Mouse (Mus musculus) myocyte (in vitro differentiated cells): ENCODE results near the gene Myo1f. TPM values are rescaled to one million over a fixed set of nuclear protein-coding genes. Genes with fewer than 3 reads are reported as not detected.

Source experiments
- H3K27me3 ChIP-seq: one replicate; pipeline ENCODE4 v1.6.1; 2011; ENCODE audit not compliant: control insufficient read depth, insufficient read depth, insufficient read length
- H3K36me3 ChIP-seq: one replicate; pipeline ENCODE4 v1.6.1; 2011; ENCODE audit not compliant: control insufficient read depth, insufficient read depth
- H3K4me2 ChIP-seq: one replicate; pipeline ENCODE4 v1.6.1; 2011; ENCODE audit warnings: low read depth, control low read depth
- H3K4me3 ChIP-seq: one replicate; pipeline ENCODE4 v1.5.1; 2011; ENCODE audit warnings: mild to moderate bottlenecking, control low read depth, moderate library complexity
- H3K79me2 ChIP-seq: one replicate; pipeline ENCODE4 v1.6.1; 2011; ENCODE audit not compliant: control insufficient read depth, insufficient read depth
- H3ac ChIP-seq: one replicate; pipeline ENCODE4 v1.6.1; 2011; ENCODE audit not compliant: control insufficient read depth, insufficient read length
- CEBPB ChIP-seq: IDR thresholded peaks from 2 replicates; pipeline ENCODE4 v1.6.1; 2011; ENCODE audit warnings: mild to moderate bottlenecking, moderate library complexity; ENCODE audit not compliant: poor library complexity, insufficient read depth, severe bottlenecking
- E2F4 ChIP-seq: IDR thresholded peaks from one replicate; pipeline ENCODE4 v1.6.1; 2011; ENCODE audit warnings: mild to moderate bottlenecking, control low read depth, moderate library complexity; ENCODE audit not compliant: insufficient read depth
- MAX ChIP-seq: IDR thresholded peaks from one replicate; pipeline ENCODE4 v1.6.1; 2011; ENCODE audit warnings: low read depth, mild to moderate bottlenecking, control low read depth
- MYOD1 ChIP-seq, 3 experiments: IDR thresholded peaks; one replicate each; pipeline ENCODE4 v1.6.1; 2011; ENCODE audit warnings: control low read depth in 2 of 3, low read depth in 2 of 3, mild to moderate bottlenecking in 2 of 3, moderate library complexity in 1 of 3; ENCODE audit not compliant: insufficient read length in 2 of 3, control insufficient read depth in 1 of 3
- MYOG ChIP-seq, 3 experiments: IDR thresholded peaks; one replicate each; pipeline ENCODE4 v1.6.1; 2011; ENCODE audit warnings: control low read depth in 2 of 3, low read depth in 2 of 3, mild to moderate bottlenecking in 2 of 3; ENCODE audit not compliant: insufficient read length in 2 of 3, control insufficient read depth in 1 of 3, insufficient read depth in 1 of 3
- POLR2A ChIP-seq: IDR thresholded peaks from one replicate; pipeline ENCODE4 v1.6.1; 2011; ENCODE audit warnings: low read depth, mild to moderate bottlenecking, control low read depth, moderate library complexity; ENCODE audit not compliant: insufficient read length
- POLR2AphosphoS2 ChIP-seq: IDR thresholded peaks from one replicate; pipeline ENCODE4 v1.6.1; 2011; ENCODE audit warnings: low read depth, control low read depth; ENCODE audit not compliant: insufficient read length
- REST ChIP-seq: IDR thresholded peaks from one replicate; pipeline ENCODE4 v1.6.1; 2011; ENCODE audit warnings: mild to moderate bottlenecking, control low read depth, moderate library complexity; ENCODE audit not compliant: insufficient read depth, insufficient read length
- SRF ChIP-seq: IDR thresholded peaks from one replicate; pipeline ENCODE4 v1.6.1; 2011; ENCODE audit warnings: low read depth; ENCODE audit not compliant: control insufficient read depth, insufficient read length
- TCF12 ChIP-seq: IDR thresholded peaks from one replicate; pipeline ENCODE4 v1.6.1; 2011; ENCODE audit warnings: mild to moderate bottlenecking, control low read depth; ENCODE audit not compliant: poor library complexity, insufficient read depth, severe bottlenecking
- TCF3 ChIP-seq: IDR thresholded peaks from one replicate; pipeline ENCODE4 v1.6.1; 2011; ENCODE audit warnings: low read depth, control low read depth; ENCODE audit not compliant: insufficient read length
- USF1 ChIP-seq: IDR thresholded peaks from one replicate; pipeline ENCODE4 v1.6.1; 2011; ENCODE audit warnings: low read depth, mild to moderate bottlenecking, control low read depth, moderate library complexity
- polyA plus RNA-seq: library from polyadenylated mRNA; unstranded; fragments of >200 nt; fragmentation: generic; extraction: Trizol; gene quantifications from one replicate; pipeline ENCODE4 v1.2.1, GENCODE M21; 2012; ENCODE audit warnings: missing spikeins

Gene Myo1f
- polyA plus RNA-seq, 1 experiment: not detected

GRCm38 (mm10) chr17:33564599-33564998 is 9.1 kb downstream of the Myo1f start:
- no peak overlapping the region for H3K4me2 ChIP-seq
- no peaks in the 10 kb centered on the region for H3K27me3 ChIP-seq
- H3ac ChIP-seq: no peak overlapping the region
- no peaks in the 10 kb centered on the region for H3K36me3 ChIP-seq
- no peak overlapping the region for H3K4me3 ChIP-seq
- no peaks in the 10 kb centered on the region for H3K79me2 ChIP-seq
- TF ChIP-seq MAX (no peak), USF1 (no peak), SRF (no peak), REST (no peak), CEBPB (no peak), MYOG (IDR thresholded peaks at IDR 0.05; ENCODE audit: control insufficient read depth in 1 of 3, insufficient read depth in 1 of 3, insufficient read length in 2 of 3, low read depth in 2 of 3) (no peak), TCF12 (no peak), TCF3 (no peak), E2F4 (no peak), MYOD1 (IDR thresholded peaks at IDR 0.05; ENCODE audit: control insufficient read depth in 1 of 3, insufficient read length in 2 of 3, low read depth in 2 of 3) (no peak), POLR2A (no peak)

- Histone ChIP-seq H3ac (no peak overlapping the region), H3K4me2 (no peak overlapping the region), H3K79me2 (no peaks in the 10 kb centered on the region), H3K36me3 (no peaks in the 10 kb centered on the region), H3K27me3 (no peaks in the 10 kb centered on the region), H3K4me3 (no peak overlapping the region)
- TF ChIP-seq E2F4 (no peak), SRF (no peak), TCF12 (no peak), USF1 (no peak), POLR2AphosphoS2 (no peak), MYOD1 (IDR thresholded peaks at IDR 0.05; ENCODE audit: control insufficient read depth in 1 of 3, insufficient read length in 2 of 3, low read depth in 2 of 3) (no peak), POLR2A (no peak), TCF3 (no peak), MAX (no peak), REST (no peak), MYOG (IDR thresholded peaks at IDR 0.05; ENCODE audit: control insufficient read depth in 1 of 3, insufficient read depth in 1 of 3, insufficient read length in 2 of 3, low read depth in 2 of 3) (no peak), CEBPB (no peak)
Observed at GRCm38 (mm10) chr17:33566182-33566581, 10.7 kb downstream of the Myo1f start.

GRCm38 (mm10) chr17:33584061-33584460 is 28.6 kb downstream of the Myo1f start:
- Histone ChIP-seq H3K4me2 (no peak overlapping the region), H3ac (no peak overlapping the region), H3K36me3 (no peaks in the 10 kb centered on the region), H3K79me2 (no peaks in the 10 kb centered on the region), H3K4me3 (no peak overlapping the region), H3K27me3 (peaks cover 30% of the 10 kb centered on the region)
- no peak for TF ChIP-seq CEBPB
- TF ChIP-seq REST: no peak
- TF ChIP-seq TCF12: no peak
- TF ChIP-seq MYOG (IDR thresholded peaks at IDR 0.05; ENCODE audit: control insufficient read depth in 1 of 3, insufficient read depth in 1 of 3, insufficient read length in 2 of 3, low read depth in 2 of 3): no peak
- no peak for TF ChIP-seq USF1
- TF ChIP-seq SRF: no peak
- TF ChIP-seq MAX: no peak
- no peak for TF ChIP-seq POLR2A
- TF ChIP-seq MYOD1 (IDR thresholded peaks at IDR 0.05; ENCODE audit: control insufficient read depth in 1 of 3, insufficient read length in 2 of 3, low read depth in 2 of 3): no peak
- TF ChIP-seq POLR2AphosphoS2: no peak
- no peak for TF ChIP-seq E2F4
- no peak for TF ChIP-seq TCF3

GRCm38 (mm10) chr17:33586011-33586410 is 30.5 kb downstream of the Myo1f start:
- TF ChIP-seq POLR2AphosphoS2 (no peak), CEBPB (no peak), E2F4 (no peak), TCF12 (no peak), SRF (no peak), POLR2A (no peak), MAX (no peak), USF1 (no peak), MYOG (IDR thresholded peaks at IDR 0.05; ENCODE audit: control insufficient read depth in 1 of 3, insufficient read depth in 1 of 3, insufficient read length in 2 of 3, low read depth in 2 of 3) (no peak), TCF3 (no peak), REST (no peak), MYOD1 (IDR thresholded peaks at IDR 0.05; ENCODE audit: control insufficient read depth in 1 of 3, insufficient read length in 2 of 3, low read depth in 2 of 3) (no peak)
- Histone ChIP-seq H3K27me3 (peaks cover 27% of the 10 kb centered on the region), H3ac (no peak overlapping the region), H3K4me3 (no peak overlapping the region), H3K36me3 (no peaks in the 10 kb centered on the region), H3K4me2 (no peak overlapping the region), H3K79me2 (no peaks in the 10 kb centered on the region)
